Mouse (Mus musculus) lung, embryonic 15.5 days (tissue): ENCODE data around the gene Etnk1. TPM values are rescaled to one million over a fixed set of nuclear protein-coding genes. Genes with fewer than 3 reads are reported as not detected.

Experiments
- ATAC-seq: fragments of 200-750 bp; cut with Nextera tagmentation; 2 replicates; pipeline ENCODE4 v1.8.0; 2017; ENCODE audit warnings: moderate number of reproducible peaks, borderline replicate concordance; ENCODE audit not compliant: low FRiP score, low TSS enrichment; ENCODE audit errors: extremely low read depth
- H3K27ac ChIP-seq: fragments of 300-500 bp; sonication (generic); 2 replicates; pipeline ENCODE4 v1.5.1; 2015; ENCODE audit warnings: moderate library complexity, mild to moderate bottlenecking, inconsistent platforms
- H3K27me3 ChIP-seq: fragments of 300-500 bp; sonication (generic); 2 replicates; pipeline ENCODE4 v1.6.1; 2015; ENCODE audit warnings: inconsistent platforms
- H3K36me3 ChIP-seq: fragments of 300-500 bp; sonication (generic); 2 replicates; pipeline ENCODE4 v1.6.1; 2015; ENCODE audit warnings: inconsistent platforms
- H3K4me1 ChIP-seq: fragments of 300-500 bp; sonication (generic); 2 replicates; pipeline ENCODE4 v1.6.1; 2015; ENCODE audit warnings: inconsistent platforms
- H3K4me2 ChIP-seq: fragments of 300-500 bp; sonication (generic); 2 replicates; pipeline ENCODE4 v1.6.1; 2015; ENCODE audit warnings: inconsistent platforms, mild to moderate bottlenecking, moderate library complexity
- H3K4me3 ChIP-seq: fragments of 300-500 bp; sonication (generic); 2 replicates; pipeline ENCODE4 v1.5.1; 2015; ENCODE audit warnings: mild to moderate bottlenecking, inconsistent platforms
- H3K9ac ChIP-seq: fragments of 300-500 bp; sonication (generic); 2 replicates; pipeline ENCODE4 v1.6.1; 2015; ENCODE audit warnings: inconsistent platforms
- H3K9me3 ChIP-seq: fragments of 300-500 bp; sonication (generic); 2 replicates; pipeline ENCODE4 v1.6.1; 2016; ENCODE audit warnings: inconsistent platforms
- WGBS: fragments of 180-500 bp; shearing (Covaris S2); methylation state at CpG from one replicate; pipeline ENCODE4 v1.1.7; 2015; 5-methylcytosine and 5-hydroxymethylcytosine counted together
- polyA plus RNA-seq: library from polyadenylated mRNA; unstranded; fragments of >200 nt; fragmentation: Nextera tagmentation; extraction: Ambion mirVana; gene quantifications from 2 replicates; pipeline ENCODE4 v1.2.1, GENCODE M21; 2015

The Etnk1 gene
- polyA plus RNA-seq, 1 experiment from 2014 or later: 16.1 TPM

DNA sequence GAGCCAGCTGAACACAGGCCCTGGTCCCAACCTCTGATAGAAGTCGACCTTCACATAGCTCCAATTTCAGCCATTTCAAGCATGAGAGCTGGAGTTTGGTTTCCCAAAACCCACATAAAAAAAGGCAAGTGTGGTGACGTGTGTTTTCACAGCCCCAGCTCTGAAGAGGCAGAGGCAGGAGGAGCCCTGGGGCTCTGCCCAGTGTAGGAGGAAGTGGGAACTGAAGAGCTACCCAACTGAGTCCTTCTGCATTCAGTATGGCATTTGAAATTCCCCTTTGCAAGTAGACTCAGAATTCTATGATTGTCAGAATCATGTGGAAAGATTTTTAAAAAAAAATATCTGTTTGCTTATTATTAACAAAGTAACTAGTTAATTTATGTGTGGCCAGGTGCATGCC, 63.9 kb downstream of the Etnk1 start:
- 65% methylated on average over 2 of the region's 2 CpGs for WGBS
- no peaks in the 10 kb centered on the region for H3K36me3 ChIP-seq
- no peak overlapping the region for H3K9ac ChIP-seq
- no peaks in the 10 kb centered on the region for H3K9me3 ChIP-seq
- no peak for ATAC-seq
- H3K27ac ChIP-seq: no peak overlapping the region
- no peak overlapping the region for H3K4me2 ChIP-seq
- H3K27me3 ChIP-seq: no peaks in the 10 kb centered on the region
- no peak overlapping the region for H3K4me3 ChIP-seq
- H3K4me1 ChIP-seq: peaks cover 7% of the 10 kb centered on the region

GRCm38 (mm10) chr6:143232718-143233117, 65.7 kb downstream of the Etnk1 start:
- no peak overlapping the region for H3K27ac ChIP-seq
- H3K9ac ChIP-seq: no peak overlapping the region
- no peaks in the 10 kb centered on the region for H3K36me3 ChIP-seq
- ATAC-seq: no peak
- no peaks in the 10 kb centered on the region for H3K9me3 ChIP-seq
- H3K4me1 ChIP-seq: peaks cover 13% of the 10 kb centered on the region
- 89% methylated on average over 11 of the region's 11 CpGs for WGBS
- no peaks in the 10 kb centered on the region for H3K27me3 ChIP-seq
- no peak overlapping the region for H3K4me3 ChIP-seq
- no peak overlapping the region for H3K4me2 ChIP-seq

DNA sequence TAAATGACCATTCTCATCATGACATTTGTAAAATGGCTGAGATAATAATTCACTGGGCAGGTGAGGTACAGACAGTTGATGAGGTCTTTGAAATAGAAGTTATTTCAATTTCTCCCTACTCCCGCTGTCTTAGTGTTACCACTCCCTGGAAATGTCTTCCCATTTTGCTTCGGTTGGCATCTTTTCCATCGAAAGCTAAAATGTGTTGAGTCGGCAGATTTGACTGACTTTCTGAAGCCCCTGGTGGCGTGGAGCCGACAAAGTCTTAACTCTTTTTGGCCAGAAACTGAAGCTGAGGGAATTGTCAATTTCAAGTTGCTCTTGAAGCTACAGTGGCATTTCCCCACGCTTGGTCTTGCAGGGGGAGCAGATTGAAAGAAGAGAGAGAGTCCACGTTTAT, 67.8 kb downstream of the Etnk1 start:
- H3K9ac ChIP-seq: no peak overlapping the region
- no peak overlapping the region for H3K4me3 ChIP-seq
- no peaks in the 10 kb centered on the region for H3K9me3 ChIP-seq
- no peaks in the 10 kb centered on the region for H3K27me3 ChIP-seq
- H3K36me3 ChIP-seq: no peaks in the 10 kb centered on the region
- H3K27ac ChIP-seq: no peak overlapping the region
- no peak overlapping the region for H3K4me2 ChIP-seq
- peaks cover 10% of the 10 kb centered on the region for H3K4me1 ChIP-seq
- WGBS: 76% methylated on average over 8 of the region's 8 CpGs
- no peak for ATAC-seq

DNA sequence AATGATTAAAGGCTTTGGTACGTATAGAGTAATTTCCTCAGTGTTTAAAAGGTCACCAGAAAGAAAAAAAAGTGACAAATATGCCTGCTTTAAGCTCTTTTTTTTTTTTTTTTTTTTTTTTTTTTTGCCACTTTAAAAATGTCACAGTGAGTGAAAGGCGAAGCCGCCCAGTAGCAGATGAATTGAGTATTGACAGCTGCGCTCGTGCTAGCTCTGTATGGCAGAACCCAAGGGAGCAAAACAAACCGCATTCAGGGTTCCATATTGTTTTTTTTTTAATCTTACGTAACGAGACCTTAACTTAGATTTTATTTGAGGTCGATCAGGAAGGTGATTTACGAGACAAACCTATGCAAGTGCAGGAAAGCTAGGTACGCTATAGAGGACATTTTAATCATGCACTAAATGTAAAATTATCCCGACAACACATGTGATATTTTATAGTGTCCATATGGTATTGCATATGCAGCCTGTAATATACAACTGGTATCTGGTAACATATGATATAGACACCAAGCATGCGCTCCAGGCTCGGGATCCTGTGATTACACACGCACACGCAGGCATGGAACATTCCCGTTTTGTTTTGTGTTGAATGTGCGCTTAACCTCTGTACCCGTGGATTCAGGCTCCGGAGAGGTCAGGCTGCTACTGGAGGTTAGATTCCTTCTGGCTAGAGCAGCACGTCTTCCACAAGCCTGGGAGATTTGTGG, 72.5 kb downstream of the Etnk1 start:
- WGBS: 73% methylated on average over 21 of the region's 21 CpGs
- no peak for ATAC-seq

GRCm38 (mm10) chr6:143243191-143243590, 76.2 kb downstream of the Etnk1 start:
- Histone ChIP-seq H3K4me3 (no peak overlapping the region), H3K4me2 (no peak overlapping the region), H3K27ac (no peak overlapping the region), H3K9ac (no peak overlapping the region), H3K4me1 (no peaks in the 10 kb centered on the region), H3K36me3 (no peaks in the 10 kb centered on the region), H3K9me3 (no peaks in the 10 kb centered on the region), H3K27me3 (no peaks in the 10 kb centered on the region)
- no peak for ATAC-seq
- WGBS: 73% methylated on average over 5 of the region's 5 CpGs

More for the DNA sequence above, 72.5 kb downstream of the Etnk1 start:
- Histone ChIP-seq H3K36me3 (no peaks in the 10 kb centered on the region), H3K4me1 (0 out of 2 replicates have a peak, but pooled peaks cover 6% of the 10 kb centered on the region), H3K9me3 (no peaks in the 10 kb centered on the region), H3K27ac (no peak overlapping the region), H3K27me3 (no peaks in the 10 kb centered on the region), H3K4me3 (no peak overlapping the region), H3K9ac (no peak overlapping the region), H3K4me2 (no peak overlapping the region)

GRCm38 (mm10) chr6:143257921-143258320, 90.9 kb downstream of the Etnk1 start:
- no peaks in the 10 kb centered on the region for H3K27me3 ChIP-seq
- no peak for ATAC-seq
- WGBS: 69% methylated on average over 4 of the region's 4 CpGs
- H3K36me3 ChIP-seq: no peaks in the 10 kb centered on the region
- H3K4me1 ChIP-seq: peaks cover 11% of the 10 kb centered on the region
- no peak overlapping the region for H3K27ac ChIP-seq
- no peaks in the 10 kb centered on the region for H3K9me3 ChIP-seq
- H3K4me3 ChIP-seq: no peak overlapping the region
- no peak overlapping the region for H3K9ac ChIP-seq
- H3K4me2 ChIP-seq: no peak overlapping the region

DNA sequence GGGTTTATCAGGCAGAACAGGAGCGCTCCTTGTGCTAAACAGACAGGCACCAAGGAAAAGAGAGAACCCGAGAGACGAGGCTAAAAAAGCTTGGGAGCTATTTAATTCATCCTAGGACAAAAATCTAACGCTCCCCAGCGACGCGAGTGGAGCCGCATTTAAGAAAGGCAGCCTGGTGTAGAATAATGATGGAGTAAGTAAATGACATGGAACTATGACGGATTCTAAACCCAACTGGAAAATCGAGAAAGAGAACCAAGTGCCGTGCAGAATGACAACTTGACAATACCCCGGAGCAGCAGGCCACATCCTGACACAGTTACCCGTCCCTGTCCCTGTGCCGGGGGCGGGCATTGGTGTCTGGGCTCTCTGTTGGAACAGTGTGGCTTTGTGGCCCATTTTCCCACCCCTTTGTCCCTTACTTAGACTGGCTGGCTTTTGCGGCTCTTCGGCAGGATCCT, 92.2 kb downstream of the Etnk1 start:
- no peak overlapping the region for H3K4me3 ChIP-seq
- H3K27me3 ChIP-seq: no peaks in the 10 kb centered on the region
- H3K4me2 ChIP-seq: peak overlapping the region; percentile 33; the same call in 1 of the 2 replicates
- no peaks in the 10 kb centered on the region for H3K9me3 ChIP-seq
- no peak overlapping the region for H3K27ac ChIP-seq
- WGBS: 75% methylated on average over 17 of the region's 17 CpGs
- ATAC-seq: no peak
- H3K9ac ChIP-seq: no peak overlapping the region
- no peaks in the 10 kb centered on the region for H3K36me3 ChIP-seq
- H3K4me1 ChIP-seq: peaks cover 11% of the 10 kb centered on the region

DNA sequence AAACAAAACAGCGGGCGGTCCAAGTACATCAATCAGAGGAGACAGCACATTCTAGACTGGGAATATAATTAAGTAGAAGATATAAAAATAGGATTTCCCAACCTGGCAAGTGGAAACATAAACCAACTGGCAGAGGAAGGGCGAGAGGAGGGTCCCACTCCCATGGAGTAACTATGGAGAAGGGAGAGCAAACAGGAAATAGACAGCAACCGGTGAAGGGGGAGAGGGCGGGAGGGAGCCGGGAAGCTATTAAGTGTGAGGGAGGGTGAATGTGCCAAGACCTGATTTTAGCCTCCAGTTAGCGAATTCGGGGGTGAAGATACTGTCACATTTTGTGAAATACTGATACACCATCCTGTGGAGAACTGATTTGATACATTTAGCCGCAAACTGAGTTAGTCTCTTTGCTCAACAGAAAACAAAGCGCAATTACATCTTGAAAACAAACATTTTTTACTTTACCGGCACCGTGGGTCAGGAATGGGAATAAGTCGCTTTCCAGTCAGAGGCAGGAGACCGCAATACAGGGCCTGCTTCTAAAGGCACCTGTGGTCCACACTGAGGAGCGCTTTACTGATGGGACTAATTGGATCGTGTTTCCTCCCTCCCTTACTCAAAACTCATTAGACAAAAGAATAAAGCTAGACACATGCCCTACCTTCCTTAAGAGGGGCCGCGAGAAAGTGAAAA, 93.0 kb downstream of the Etnk1 start:
- H3K36me3 ChIP-seq: no peaks in the 10 kb centered on the region
- peaks cover 11% of the 10 kb centered on the region for H3K4me1 ChIP-seq
- 51% methylated on average over 18 of the region's 18 CpGs for WGBS
- H3K4me2 ChIP-seq: peak overlapping the region; percentile 33
- H3K9me3 ChIP-seq: no peaks in the 10 kb centered on the region
- peak; percentile 39; the same call in 1 of the 2 replicates for ATAC-seq
- no peak overlapping the region for H3K27ac ChIP-seq
- no peak overlapping the region for H3K9ac ChIP-seq
- no peaks in the 10 kb centered on the region for H3K27me3 ChIP-seq
- H3K4me3 ChIP-seq: no peak overlapping the region

DNA sequence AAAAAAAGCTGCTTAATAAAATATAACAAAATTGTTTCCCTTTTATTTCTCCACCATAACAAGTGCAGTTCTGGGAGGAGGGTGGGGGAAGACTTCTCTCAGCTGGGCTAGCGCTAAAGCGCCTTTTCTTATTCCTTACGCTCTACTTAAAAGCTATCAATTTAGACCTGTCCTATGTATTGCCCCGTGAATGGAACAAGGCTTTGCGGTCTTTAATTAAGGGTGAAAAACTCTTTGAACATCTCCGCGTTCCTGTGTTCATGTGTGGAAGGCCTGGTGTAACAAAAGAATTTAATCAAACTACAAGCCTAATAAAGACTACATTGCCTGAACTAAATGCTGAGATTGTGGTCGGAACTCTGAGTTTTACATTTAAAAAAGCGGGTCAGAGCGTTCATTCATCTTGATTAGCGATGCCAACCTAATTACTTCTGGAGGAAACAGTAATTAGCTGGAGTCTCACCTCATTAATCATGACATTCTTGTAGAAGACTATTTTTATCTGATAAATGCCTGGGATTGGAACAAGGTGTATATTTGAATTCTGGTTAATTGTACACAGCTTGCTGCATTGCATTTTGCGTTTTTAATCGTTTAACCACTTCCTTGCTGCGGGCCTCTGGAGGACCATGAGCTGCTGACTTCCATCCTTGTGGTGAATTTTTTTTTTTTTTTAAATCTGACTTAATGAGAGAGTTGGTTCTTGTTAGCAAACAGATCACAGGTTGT, 93.7 kb downstream of the Etnk1 start:
- H3K27me3 ChIP-seq: no peaks in the 10 kb centered on the region
- H3K4me2 ChIP-seq: 0 out of 2 replicates have a peak overlapping the region, but pooled peaks have one; percentile 33
- WGBS: 72% methylated on average over 14 of the region's 14 CpGs
- no peak overlapping the region for H3K4me3 ChIP-seq
- H3K4me1 ChIP-seq: peaks cover 11% of the 10 kb centered on the region
- H3K9ac ChIP-seq: no peak overlapping the region
- no peaks in the 10 kb centered on the region for H3K36me3 ChIP-seq
- no peaks in the 10 kb centered on the region for H3K9me3 ChIP-seq
- no peak overlapping the region for H3K27ac ChIP-seq
- no peak for ATAC-seq

DNA sequence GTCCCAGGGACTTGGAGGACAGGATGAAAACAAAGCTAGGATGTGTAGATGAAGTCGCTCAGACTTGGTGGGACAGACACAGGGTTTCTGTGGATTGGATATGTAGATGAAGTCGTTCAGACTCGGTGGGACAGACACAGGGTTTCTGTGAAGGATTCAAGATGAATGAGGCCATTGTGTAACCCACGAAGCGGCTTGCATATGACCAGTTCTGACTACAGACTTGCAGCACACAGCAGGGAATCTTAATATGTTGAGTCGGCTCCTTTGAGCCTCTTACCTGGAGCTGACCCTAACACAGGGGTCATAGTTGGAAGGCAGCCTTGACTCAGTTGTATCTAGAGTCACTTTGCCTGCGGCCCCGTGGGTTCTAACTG, 94.3 kb downstream of the Etnk1 start:
- Histone ChIP-seq H3K9me3 (no peaks in the 10 kb centered on the region), H3K9ac (no peak overlapping the region), H3K4me2 (no peak overlapping the region), H3K27me3 (no peaks in the 10 kb centered on the region), H3K4me1 (peaks cover 11% of the 10 kb centered on the region), H3K4me3 (no peak overlapping the region), H3K27ac (no peak overlapping the region), H3K36me3 (no peaks in the 10 kb centered on the region)
- no peak for ATAC-seq
- WGBS: 62% methylated on average over 8 of the region's 8 CpGs

- H3K9ac ChIP-seq: no peak overlapping the region
- no peak overlapping the region for H3K4me3 ChIP-seq
- WGBS: 85% methylated on average over 10 of the region's 10 CpGs
- H3K9me3 ChIP-seq: no peaks in the 10 kb centered on the region
- no peaks in the 10 kb centered on the region for H3K36me3 ChIP-seq
- H3K4me2 ChIP-seq: no peak overlapping the region
- H3K4me1 ChIP-seq: no peaks in the 10 kb centered on the region
- H3K27ac ChIP-seq: no peak overlapping the region
- no peaks in the 10 kb centered on the region for H3K27me3 ChIP-seq
- no peak for ATAC-seq
These were observed 98.5 kb downstream of the Etnk1 start for GRCm38 (mm10) chr6:143265482-143265881.

DNA sequence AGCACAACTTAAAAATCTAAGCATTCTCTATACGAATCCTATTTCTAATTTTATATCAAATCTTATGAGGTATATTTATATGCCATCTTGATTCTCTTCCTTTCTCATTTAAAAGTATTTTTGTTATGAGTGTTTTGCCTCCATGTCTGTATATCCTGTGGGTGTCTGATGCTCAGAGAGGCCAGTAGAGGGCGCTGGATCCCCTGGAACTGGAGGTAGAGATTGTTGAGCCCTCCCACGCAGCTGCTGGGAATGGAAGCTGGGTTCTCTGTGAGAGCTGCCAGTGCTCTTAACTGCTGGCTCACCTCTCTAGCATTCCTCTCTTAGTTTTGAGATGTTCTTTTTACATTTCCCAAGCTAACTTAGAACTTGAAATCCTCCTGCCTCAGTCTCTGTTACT, 112.2 kb downstream of the Etnk1 start:
- WGBS: 55% methylated on average over 3 of the region's 3 CpGs
- ATAC-seq: no peak

More for the DNA sequence above, 112.2 kb downstream of the Etnk1 start:
- Histone ChIP-seq H3K27me3 (no peaks in the 10 kb centered on the region), H3K4me2 (no peak overlapping the region), H3K27ac (no peak overlapping the region), H3K9me3 (no peaks in the 10 kb centered on the region), H3K4me1 (no peaks in the 10 kb centered on the region), H3K9ac (no peak overlapping the region), H3K36me3 (no peaks in the 10 kb centered on the region), H3K4me3 (no peak overlapping the region)
